Mouse (Mus musculus): ENCODE measurements around the gene Ccn2.

- no peak for TF ChIP-seq POLR2A (IDR thresholded peaks at IDR 0.05; ENCODE audit: control insufficient read depth, low read depth, low read length)
- no peak for TF ChIP-seq CTCF (IDR thresholded peaks at IDR 0.05; ENCODE audit: control insufficient read depth, insufficient read depth, insufficient replicate concordance, low read depth, low read length)
These were observed 20.6 kb downstream of the Ccn2 start for GRCm38 (mm10) chr10:24615799-24616198.
